Mouse (Mus musculus) embryo, embryonic 10.5 days (tissue): Measurements from ENCODE around the gene Fam19a5.

Experiments used
- DNase-seq: peaks from one replicate; pipeline ENCODE4 v3.0.0-alpha.2; 2015; ENCODE audit warnings: low spot score

The Fam19a5 gene

DNA sequence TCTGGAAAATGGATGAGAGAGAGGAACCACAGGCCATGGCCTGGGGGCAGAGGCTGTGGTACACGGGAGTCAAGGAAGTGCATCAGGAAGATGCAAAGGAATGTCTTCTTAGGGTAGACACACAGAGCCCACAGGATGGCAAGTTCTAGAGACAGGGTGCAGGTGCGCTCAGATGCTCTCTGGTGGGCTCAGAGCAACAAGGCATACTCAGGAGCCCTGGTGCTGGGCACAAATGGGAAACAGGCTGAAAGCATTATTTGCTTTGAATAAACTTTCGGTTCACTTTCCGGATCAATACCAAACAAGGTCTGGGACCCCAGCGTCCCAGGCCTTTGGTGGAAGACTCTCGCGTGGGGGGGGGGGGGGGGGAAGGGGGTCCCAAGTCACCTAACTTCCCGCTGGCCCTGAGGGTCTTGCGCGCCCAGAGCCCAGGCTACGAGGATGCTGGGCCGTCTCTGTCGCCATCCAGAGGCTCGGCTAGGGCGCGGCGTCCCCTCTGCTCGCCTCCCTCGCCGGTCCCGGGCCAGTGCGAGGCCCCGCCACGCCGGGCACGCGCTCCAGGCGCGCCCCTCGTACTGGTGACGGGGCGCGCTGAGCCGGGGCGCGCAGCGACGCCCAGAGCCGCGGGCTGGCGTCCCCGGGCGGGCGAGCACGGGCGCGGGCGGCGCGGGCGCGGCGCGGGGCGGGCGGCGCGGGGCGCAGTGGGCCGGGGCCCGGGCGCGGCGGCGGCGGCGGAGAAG is at the start of gene Fam19a5:
Fam19a5 (plus strand) TSS at position 701 of the 740 bp plus-strand sequence.
- DNase-seq, result peak; percentile 85

- DNase-seq, result no peak
Observed at GRCm38 (mm10) chr15:87501737-87502136, 42.4 kb upstream of the Fam19a5 start.

DNA sequence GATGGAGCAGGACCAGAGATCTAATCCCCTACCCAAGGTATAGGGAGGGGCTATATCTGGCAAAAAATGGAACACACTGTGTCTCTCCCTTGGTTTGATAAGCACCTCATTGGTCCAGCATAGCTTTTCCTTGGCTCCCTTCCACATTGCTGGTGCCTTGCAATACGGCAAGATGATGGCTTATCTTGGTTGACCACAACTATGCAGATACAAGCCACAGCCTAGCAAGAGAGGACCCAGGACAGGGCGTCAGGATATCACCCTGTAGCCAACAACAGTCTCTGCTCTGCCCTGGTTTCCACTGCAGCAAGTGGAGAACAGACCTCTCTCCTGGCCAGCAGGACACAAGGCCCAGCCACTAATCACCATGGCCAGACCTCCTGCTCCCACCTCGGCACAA is 36.8 kb upstream of the Fam19a5 start:
- no peak for DNase-seq

DNA sequence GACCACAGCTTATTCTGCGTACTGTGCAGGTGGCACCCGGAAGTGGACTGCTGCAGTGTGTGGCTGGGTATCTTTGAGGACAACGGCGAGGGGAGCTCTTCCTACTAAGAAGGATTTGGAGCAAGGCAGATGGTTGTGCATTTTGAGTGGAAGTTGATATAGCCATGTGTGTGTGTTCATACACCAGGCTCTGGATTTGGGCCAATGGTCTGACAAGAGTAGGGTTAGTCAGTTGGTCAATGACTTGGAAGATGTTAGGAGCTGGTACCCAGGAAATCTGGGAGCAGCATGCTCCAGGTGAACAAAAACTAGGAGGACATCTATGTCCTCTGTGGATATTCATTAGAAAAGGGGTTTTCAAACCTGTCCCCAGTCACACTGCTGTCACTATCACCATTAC is 33.2 kb upstream of the Fam19a5 start:
- DNase-seq, result no peak

DNA sequence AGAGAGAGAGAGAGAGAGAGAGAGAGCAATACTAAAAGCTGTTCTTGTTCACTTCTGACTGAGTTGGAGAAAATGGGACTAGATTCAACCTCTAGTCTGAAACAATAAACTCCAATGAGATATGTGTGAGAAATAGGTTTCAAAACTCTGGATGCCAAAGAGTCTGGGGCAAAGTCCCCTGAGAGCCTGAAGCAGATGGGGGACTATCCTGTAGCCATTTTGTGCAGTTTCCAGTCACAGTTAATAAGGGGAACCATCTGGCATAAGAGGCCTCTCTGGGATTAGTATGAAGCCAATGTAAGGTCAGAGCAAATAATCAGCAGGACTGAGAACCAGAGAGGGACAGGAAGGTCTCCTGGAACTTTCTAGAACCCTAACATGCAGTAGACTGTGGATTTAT is 25.9 kb upstream of the Fam19a5 start:
- DNase-seq, result no peak

- DNase-seq, result no peak
Observed at GRCm38 (mm10) chr15:87529271-87529670, 14.8 kb upstream of the Fam19a5 start.

DNA sequence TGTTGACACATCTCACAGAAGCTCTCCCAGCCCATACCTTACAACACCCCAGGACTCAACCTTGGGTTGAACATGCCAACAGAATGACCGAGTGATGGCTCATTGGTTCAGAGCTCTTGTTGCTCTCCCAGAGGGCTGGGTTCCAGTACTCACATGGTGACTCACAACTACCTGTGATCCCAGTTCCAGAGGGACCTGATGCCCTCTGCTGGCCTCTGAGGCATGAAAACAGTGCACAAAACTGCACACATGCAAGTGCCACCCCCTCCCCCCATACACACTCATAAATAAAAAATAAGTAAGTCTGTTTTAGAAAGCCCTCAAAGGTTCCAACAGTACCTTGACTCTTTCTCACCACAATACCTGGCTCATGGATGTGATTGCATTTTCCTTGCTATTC is 2.4 kb upstream of the Fam19a5 start:
- no peak for DNase-seq

DNA sequence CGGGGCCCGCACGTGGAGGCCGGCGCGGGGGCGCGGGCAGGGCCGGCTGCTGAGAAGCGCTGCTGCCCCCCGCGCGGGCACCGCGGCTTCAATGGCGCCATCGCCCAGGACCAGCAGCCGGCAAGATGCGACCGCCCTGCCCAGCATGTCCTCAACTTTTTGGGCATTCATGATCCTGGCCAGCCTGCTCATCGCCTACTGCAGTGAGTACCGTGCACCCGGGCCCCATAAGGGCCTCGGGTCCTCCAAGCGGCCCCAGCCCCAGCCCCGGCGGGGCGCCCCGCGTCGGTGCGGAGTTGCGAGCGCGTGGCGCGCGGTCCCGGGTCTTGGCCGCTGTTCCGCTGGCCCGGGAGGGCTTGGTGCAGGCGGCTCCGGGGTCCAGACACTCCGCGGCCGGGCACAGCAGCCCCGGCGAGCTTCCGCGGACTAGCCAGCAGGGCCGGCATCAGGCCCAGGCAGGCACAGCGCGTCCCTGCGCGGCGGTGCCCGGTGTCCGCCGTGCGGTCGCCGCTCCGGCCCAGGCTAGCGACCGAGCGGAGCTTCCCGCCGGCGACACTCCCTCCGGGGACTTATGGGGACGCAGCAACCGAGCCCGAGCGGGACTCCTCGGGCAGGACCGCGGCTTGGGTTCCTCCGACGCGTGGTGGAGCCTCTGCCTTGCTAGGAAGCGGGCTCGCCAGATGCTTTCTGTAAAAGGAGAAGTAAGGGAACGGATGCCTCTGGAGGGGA is 466 bp downstream of the Fam19a5 start:
- DNase-seq, result peak; percentile 76

DNA sequence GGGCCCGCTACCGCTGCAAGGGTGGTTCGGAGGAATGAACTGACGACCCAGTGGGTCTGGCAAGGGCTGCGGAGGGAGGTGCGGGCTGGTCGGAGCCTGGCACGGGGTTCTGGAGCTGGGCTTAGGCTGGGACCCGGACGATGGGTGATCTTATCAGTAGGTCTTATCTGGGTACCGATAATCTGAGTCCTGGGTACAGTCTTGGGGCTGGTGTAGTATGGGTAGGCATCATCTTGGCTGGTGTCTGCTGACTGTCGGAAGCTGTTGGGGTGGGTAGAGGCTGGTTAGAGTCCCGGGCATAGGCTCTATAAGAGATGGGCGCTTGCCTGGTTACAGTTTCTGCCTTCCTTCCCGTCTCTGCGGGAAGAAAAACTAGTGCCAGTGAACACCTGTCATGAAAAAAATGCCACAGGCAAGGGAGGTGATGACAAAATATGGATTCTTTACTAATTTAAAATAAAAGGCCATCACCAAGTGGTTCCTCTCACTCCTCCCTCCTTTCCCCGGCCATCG is 1.1 kb downstream of the Fam19a5 start:
- peak; percentile 7 for DNase-seq

GRCm38 (mm10) chr15:87545731-87546360 is 1.7 kb downstream of the Fam19a5 start:
- no peak for DNase-seq

GRCm38 (mm10) chr15:87547022-87547421 is 2.9 kb downstream of the Fam19a5 start:
- DNase-seq, result peak; percentile 79

DNA sequence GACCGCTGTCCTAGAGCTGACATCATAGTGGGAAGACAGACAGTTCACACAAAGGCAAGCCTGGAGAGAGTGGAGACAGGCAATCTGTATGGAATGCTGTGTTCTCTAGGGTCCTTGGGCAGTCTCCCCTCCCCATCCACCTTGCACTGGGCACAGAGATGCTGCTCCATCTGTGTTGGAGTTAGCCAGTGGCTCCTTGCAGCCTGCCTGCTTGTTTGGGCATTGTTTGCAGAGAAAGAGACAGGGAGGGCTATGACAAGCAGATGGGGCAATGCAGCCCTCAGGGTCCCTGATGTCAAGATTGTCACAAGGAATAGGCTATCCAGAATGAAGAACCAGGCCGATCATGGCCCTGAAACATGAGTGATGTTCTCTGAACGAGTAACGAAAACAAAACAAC is 5.6 kb downstream of the Fam19a5 start:
- DNase-seq, result no peak

- no peak for DNase-seq
Observed at GRCm38 (mm10) chr15:87550756-87551155, 6.7 kb downstream of the Fam19a5 start.

GRCm38 (mm10) chr15:87551556-87551955 is 7.5 kb downstream of the Fam19a5 start:
- DNase-seq, result no peak

GRCm38 (mm10) chr15:87555811-87556210 is 11.7 kb downstream of the Fam19a5 start:
- no peak for DNase-seq

DNA sequence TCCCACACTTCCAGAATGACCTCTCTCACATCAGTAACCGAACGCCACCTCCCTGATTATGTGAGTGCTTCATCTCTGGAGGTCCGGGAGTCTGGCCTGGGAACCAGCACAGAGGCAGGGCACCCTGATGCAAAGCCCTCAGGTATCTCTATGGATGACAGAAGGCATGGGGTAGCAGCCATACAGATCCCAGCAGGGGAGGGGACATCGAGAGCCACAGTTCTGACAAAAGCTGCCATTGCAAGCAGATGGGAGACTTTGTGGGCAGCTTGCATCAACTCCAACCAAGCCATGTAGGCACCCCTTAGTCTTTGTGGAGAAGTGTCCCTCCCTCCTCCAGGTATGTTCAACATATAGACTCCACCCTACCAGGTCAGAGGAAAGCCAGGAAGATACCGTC is 20.2 kb downstream of the Fam19a5 start:
- DNase-seq, result no peak

GRCm38 (mm10) chr15:87566040-87566929 is 22.2 kb downstream of the Fam19a5 start:
- no peak for DNase-seq

- DNase-seq, result no peak
Observed at GRCm38 (mm10) chr15:87570182-87570581, 26.1 kb downstream of the Fam19a5 start.

- DNase-seq, result no peak
Observed at GRCm38 (mm10) chr15:87579861-87580260, 35.8 kb downstream of the Fam19a5 start.

- DNase-seq, result peak; percentile 3
Observed at GRCm38 (mm10) chr15:87583921-87584621, 40.0 kb downstream of the Fam19a5 start.

GRCm38 (mm10) chr15:87590975-87591374 is 46.9 kb downstream of the Fam19a5 start:
- no peak for DNase-seq
